Mouse (Mus musculus) intestine, postnatal 0 days (tissue): Measurements from ENCODE around the gene Igf2bp3. TPM values are rescaled to one million over a fixed set of nuclear protein-coding genes. Genes with fewer than 3 reads are reported as not detected.

Experiments used
- ATAC-seq: fragments of 200-750 bp; cut with Nextera tagmentation; 2 replicates; pipeline ENCODE4 v1.8.0; 2017; ENCODE audit warnings: mild to moderate bottlenecking, moderate TSS enrichment, moderate library complexity
- H3K27ac ChIP-seq: fragments of 300-500 bp; sonication (generic); 2 replicates; pipeline ENCODE4 v1.5.1; 2014; ENCODE audit warnings: mild to moderate bottlenecking, low read depth, low read length, moderate library complexity
- H3K27me3 ChIP-seq: fragments of 300-500 bp; sonication (generic); replicated peaks from 2 replicates; pipeline ENCODE4 v1.6.1; 2014; ENCODE audit warnings: low read length, mixed read lengths; ENCODE audit not compliant: control insufficient read depth, insufficient read depth
- H3K36me3 ChIP-seq: fragments of 300-500 bp; sonication (generic); 2 replicates; pipeline ENCODE4 v1.6.1; 2014; ENCODE audit warnings: mild to moderate bottlenecking, moderate library complexity; ENCODE audit not compliant: control insufficient read depth, insufficient read depth
- H3K4me1 ChIP-seq: fragments of 300-500 bp; sonication (generic); replicated peaks from 2 replicates; pipeline ENCODE4 v1.6.1; 2014; ENCODE audit warnings: antibody characterized with exemption, low read length, mixed read lengths; ENCODE audit not compliant: control insufficient read depth, insufficient read depth
- H3K4me2 ChIP-seq: fragments of 300-500 bp; sonication (generic); replicated peaks from 2 replicates; pipeline ENCODE4 v1.6.1; 2014; ENCODE audit warnings: low read depth, mild to moderate bottlenecking, moderate library complexity
- H3K4me3 ChIP-seq: fragments of 300-500 bp; sonication (generic); 2 replicates; pipeline ENCODE4 v1.5.1; 2014; ENCODE audit warnings: low read depth, low read length
- H3K9ac ChIP-seq: fragments of 300-500 bp; sonication (generic); 2 replicates; pipeline ENCODE4 v1.6.1; 2014; ENCODE audit warnings: mild to moderate bottlenecking, low read depth, low read length
- H3K9me3 ChIP-seq: fragments of 300-500 bp; sonication (generic); 2 replicates; pipeline ENCODE4 v1.6.1; 2016; ENCODE audit warnings: mixed run types; ENCODE audit not compliant: control insufficient read depth
- CTCF ChIP-seq: sonication (generic); IDR thresholded peaks from 2 replicates; pipeline ENCODE4 v1.5.1; 2016; ENCODE audit warnings: low read depth, mild to moderate bottlenecking, control low read depth, antibody characterized with exemption, moderate library complexity
- WGBS: fragments of 180-500 bp; shearing (Covaris S2); extraction: QIAGEN DNeasy Blood & Tissue Kit; methylation state at CpG from one replicate; pipeline ENCODE4 v1.1.7; 2014; 5-methylcytosine and 5-hydroxymethylcytosine counted together
- polyA plus RNA-seq: library from polyadenylated mRNA; unstranded; fragments of >200 nt; fragmentation: Nextera tagmentation; extraction: Ambion mirVana; gene quantifications from 2 replicates; pipeline ENCODE4 v1.2.1, GENCODE M21; 2015

The Igf2bp3 gene
- polyA plus RNA-seq, 1 experiment from 2014 or later, result 54.7 TPM

GRCm38 (mm10) chr6:49094968-49095367 lies 119.8 kb downstream of the Igf2bp3 start:
- Histone ChIP-seq H3K9me3 (no peaks in the 10 kb centered on the region), H3K4me3 (no peak overlapping the region), H3K4me1 (0 out of 2 replicates have a peak, but pooled peaks cover 4% of the 10 kb centered on the region), H3K9ac (no peak overlapping the region), H3K27me3 (no peaks in the 10 kb centered on the region), H3K36me3 (peaks cover 46% of the 10 kb centered on the region), H3K4me2 (no peak overlapping the region), H3K27ac (no peak overlapping the region)
- 89% methylated on average over 10 of the region's 10 CpGs for WGBS
- TF ChIP-seq CTCF, result no peak
- no peak for ATAC-seq

GRCm38 (mm10) chr6:49083008-49083407 lies 131.7 kb downstream of the Igf2bp3 start:
- peaks cover 45% of the 10 kb centered on the region for H3K36me3 ChIP-seq
- H3K27me3 ChIP-seq, result no peaks in the 10 kb centered on the region
- no peak for TF ChIP-seq CTCF
- no peak overlapping the region for H3K27ac ChIP-seq
- H3K4me2 ChIP-seq, result no peak overlapping the region
- 88% methylated on average over 4 of the region's 4 CpGs for WGBS
- no peak overlapping the region for H3K9ac ChIP-seq
- no peaks in the 10 kb centered on the region for H3K4me1 ChIP-seq
- no peak overlapping the region for H3K4me3 ChIP-seq
- no peaks in the 10 kb centered on the region for H3K9me3 ChIP-seq
- no peak for ATAC-seq

- no peak for ATAC-seq
- H3K36me3 ChIP-seq, result peaks cover 18% of the 10 kb centered on the region
Observed at GRCm38 (mm10) chr6:49079313-49079712, 135.4 kb downstream of the Igf2bp3 start.

GRCm38 (mm10) chr6:49077894-49078293 lies 136.9 kb downstream of the Igf2bp3 start:
- no peak overlapping the region for H3K4me2 ChIP-seq
- no peak overlapping the region for H3K4me3 ChIP-seq
- H3K36me3 ChIP-seq, result peaks cover 7% of the 10 kb centered on the region
- no peak overlapping the region for H3K27ac ChIP-seq
- no peak for ATAC-seq
- no peaks in the 10 kb centered on the region for H3K27me3 ChIP-seq
- H3K9ac ChIP-seq, result no peak overlapping the region
- 88% methylated on average over 2 of the region's 2 CpGs for WGBS
- no peaks in the 10 kb centered on the region for H3K9me3 ChIP-seq
- TF ChIP-seq CTCF, result no peak
- H3K4me1 ChIP-seq, result peaks cover 9% of the 10 kb centered on the region; the same call in 1 of the 2 replicates

More at GRCm38 (mm10) chr6:49079313-49079712, 135.4 kb downstream of the Igf2bp3 start:
- Histone ChIP-seq H3K4me1 (peaks cover 9% of the 10 kb centered on the region; the same call in 1 of the 2 replicates), H3K4me2 (no peak overlapping the region), H3K27ac (no peak overlapping the region), H3K4me3 (no peak overlapping the region), H3K9ac (no peak overlapping the region), H3K9me3 (no peaks in the 10 kb centered on the region), H3K27me3 (no peaks in the 10 kb centered on the region)
- WGBS, result 81% methylated on average over 1 of the region's 1 CpGs
- TF ChIP-seq CTCF, result no peak

- Histone ChIP-seq H3K36me3 (no peaks in the 10 kb centered on the region), H3K9ac (peak overlapping the region; percentile 91), H3K4me2 (peak overlapping the region; percentile 71), H3K4me1 (peaks cover 9% of the 10 kb centered on the region; the same call in 1 of the 2 replicates), H3K9me3 (no peaks in the 10 kb centered on the region), H3K27ac (peak overlapping the region; percentile 88), H3K4me3 (peak overlapping the region; percentile 97), H3K27me3 (no peaks in the 10 kb centered on the region)
- TF ChIP-seq CTCF, result no peak
- 2% methylated on average over 19 of the region's 19 CpGs for WGBS
- ATAC-seq, result peak; percentile 48
Observed at GRCm38 (mm10) chr6:49074117-49074490, 140.7 kb downstream of the Igf2bp3 start.

GRCm38 (mm10) chr6:49073304-49074116 lies 141.2 kb downstream of the Igf2bp3 start, which contains the start of gene Malsu1:
Gene Malsu1, plus strand, starts transcription at chr6:49073795.
- peak within 1 kb of the TSS; percentile 88 for H3K27ac ChIP-seq
- peak; percentile 92 for ATAC-seq
- WGBS, result under 1% methylated on average over 49 of the region's 49 CpGs
- H3K9ac ChIP-seq, result peak within 1 kb of the TSS; percentile 91
- H3K4me2 ChIP-seq, result peak within 1 kb of the TSS; percentile 71
- H3K36me3 ChIP-seq, result no peaks in the 10 kb centered on the region
- peaks cover 9% of the 10 kb centered on the region; the same call in 1 of the 2 replicates for H3K4me1 ChIP-seq
- no peaks in the 10 kb centered on the region for H3K27me3 ChIP-seq
- H3K4me3 ChIP-seq, result peak within 1 kb of the TSS; percentile 97
- TF ChIP-seq CTCF, result peak; percentile 13; the same call in 1 of the 2 replicates
- no peaks in the 10 kb centered on the region for H3K9me3 ChIP-seq
